Mouse (Mus musculus): ENCODE data around the gene Sox13. TPM values are rescaled to one million over a fixed set of nuclear protein-coding genes. Genes with fewer than 3 reads are reported as not detected.
A peak's percentile ranks its signal among the peaks of the same experiment; 100 is the strongest.

Sox13 gene
- total and polyA plus RNA-seq, 2 experiments from 2014 or later, result 3.3 to 17.3 TPM

DNA sequence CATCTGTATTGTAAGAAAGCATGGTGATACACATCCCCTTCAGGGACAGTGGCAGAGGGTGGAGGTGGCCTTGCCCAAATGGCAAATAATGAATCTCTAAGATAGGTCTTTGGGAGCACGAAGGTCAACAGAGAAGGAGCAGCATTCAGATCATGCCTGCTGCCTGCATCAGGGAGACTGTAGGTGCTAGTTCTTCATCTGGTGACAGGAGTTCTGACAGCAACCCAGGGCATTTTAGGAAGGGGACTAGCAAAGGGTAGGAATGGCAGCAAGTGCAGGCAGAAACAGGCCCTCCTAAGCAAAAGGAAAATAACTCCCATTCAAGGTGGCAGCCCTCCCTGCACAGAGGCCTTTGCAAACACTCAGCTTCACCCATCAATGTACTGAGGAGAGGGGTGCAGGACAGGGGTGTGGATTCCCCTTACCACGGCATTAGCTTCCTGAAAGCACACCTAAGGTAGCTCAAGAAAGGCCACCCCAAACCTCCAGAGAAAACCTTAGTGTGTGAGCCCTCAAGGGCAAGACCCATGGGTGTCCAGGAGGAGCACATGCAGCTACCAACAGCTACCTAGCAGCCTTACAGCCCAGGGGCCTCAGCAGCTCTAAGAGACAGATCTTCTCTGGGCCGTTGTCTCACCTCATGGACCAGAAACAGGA, 4.9 kb downstream of the Sox13 start:
- Histone ChIP-seq H3K27me3 (ENCODE audit: insufficient read depth, low read length) (no peaks in the 10 kb centered on the region), H3K27ac (ENCODE audit: low read depth, low read length) (no peak overlapping the region), H3K9ac (replicated peaks; ENCODE audit: low read length, poor library complexity, severe bottlenecking) (no peak overlapping the region), H3K9me3 (ENCODE audit: low read length) (no peaks in the 10 kb centered on the region), H3K4me3 (ENCODE audit: low read depth, low read length) (no peak overlapping the region), H3K4me1 (ENCODE audit: insufficient read depth, low read length) (peaks cover 13% of the 10 kb centered on the region; the same call in 1 of the 2 replicates), H3K4me2 (ENCODE audit: low read depth, low read length, poor library complexity, severe bottlenecking) (no peak overlapping the region), H3K36me3 (ENCODE audit: insufficient read depth, low read length) (no peaks in the 10 kb centered on the region)
- 85% methylated on average over 3 of the region's 3 CpGs for whole genome bisulfite sequencing
- no peak for ATAC-seq (ENCODE audit: low FRiP score)
- DNase-seq (ENCODE audit: low spot score), result no peak
- TF ChIP-seq CTCF (IDR thresholded peaks at IDR 0.05), result no peak

DNA sequence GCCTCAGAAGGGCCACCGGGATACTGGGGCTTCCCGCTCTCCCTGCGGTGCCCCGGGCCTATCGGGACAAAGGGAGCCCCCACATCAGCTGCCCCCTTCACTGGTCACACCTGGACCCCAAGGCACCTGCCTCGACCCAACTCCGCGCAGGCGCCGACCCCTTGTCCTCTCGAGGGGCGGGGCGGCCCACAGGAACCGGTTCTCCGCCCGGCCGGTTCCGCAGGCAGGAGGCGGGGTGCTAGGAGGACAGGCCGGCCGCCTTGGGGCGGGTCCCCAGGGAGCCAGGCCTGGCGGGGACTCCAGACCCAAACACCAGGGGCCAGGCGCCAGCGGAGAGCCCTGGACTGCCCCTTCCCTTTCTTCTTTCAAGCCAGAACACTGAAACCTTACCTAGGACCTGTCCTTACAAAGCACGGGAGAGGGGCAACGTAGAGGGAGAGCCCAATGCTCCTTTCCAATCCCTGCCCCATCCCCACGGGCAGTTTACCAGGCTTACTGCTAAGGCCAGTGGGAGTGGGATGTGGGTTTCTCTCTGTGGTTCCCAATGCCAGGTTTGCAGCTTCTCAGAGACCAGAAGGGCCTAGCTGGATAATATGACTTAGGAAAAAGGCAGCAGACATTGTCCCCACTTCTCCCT, 5.9 kb downstream of the Sox13 start:
- H3K9ac ChIP-seq (replicated peaks; ENCODE audit: low read length, poor library complexity, severe bottlenecking), result peak overlapping the region; percentile 44
- 18% methylated on average over 28 of the region's 28 CpGs for WGBS
- H3K27ac ChIP-seq (ENCODE audit: low read depth, low read length), result 0 out of 2 replicates have a peak overlapping the region, but pooled peaks have one; percentile 0
- H3K4me1 ChIP-seq (ENCODE audit: insufficient read depth, low read length), result peaks cover 17% of the 10 kb centered on the region; the same call in 1 of the 2 replicates
- DNase-seq (ENCODE audit: low spot score) (peak; percentile 30), ATAC-seq (ENCODE audit: low FRiP score) (peak; percentile 17; the same call in 1 of the 2 replicates)
- H3K4me3 ChIP-seq (ENCODE audit: low read depth, low read length), result peak overlapping the region; percentile 28
- H3K27me3 ChIP-seq (ENCODE audit: insufficient read depth, low read length), result no peaks in the 10 kb centered on the region
- H3K9me3 ChIP-seq (ENCODE audit: low read length), result no peaks in the 10 kb centered on the region
- no peak for TF ChIP-seq CTCF (IDR thresholded peaks at IDR 0.05)
- no peaks in the 10 kb centered on the region for H3K36me3 ChIP-seq (ENCODE audit: insufficient read depth, low read length)
- peak overlapping the region; percentile 54 for H3K4me2 ChIP-seq (ENCODE audit: low read depth, low read length, poor library complexity, severe bottlenecking)

DNA sequence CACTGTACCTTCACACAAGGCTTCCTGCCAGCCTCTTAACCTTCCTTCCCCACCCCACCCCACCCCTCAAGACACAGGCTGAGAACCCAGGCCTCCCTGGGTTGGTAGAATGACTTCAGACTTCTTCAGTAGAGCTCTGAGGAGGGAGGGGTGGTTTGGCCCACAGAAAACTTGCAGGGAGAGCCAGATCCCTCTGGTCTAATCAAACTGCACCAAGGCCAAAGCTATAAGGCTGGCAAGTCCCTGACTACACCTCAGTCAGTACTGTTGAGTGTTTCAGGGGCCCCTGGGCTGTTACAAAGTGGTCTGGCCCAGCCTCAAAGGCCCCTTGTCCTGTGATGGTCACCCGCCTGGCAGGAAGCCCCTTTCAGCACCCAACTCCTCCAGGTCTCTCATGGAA, 6.6 kb downstream of the Sox13 start:
- ATAC-seq (ENCODE audit: low FRiP score), result no peak
- Histone ChIP-seq H3K27me3 (ENCODE audit: insufficient read depth, low read length) (no peaks in the 10 kb centered on the region), H3K4me1 (ENCODE audit: insufficient read depth, low read length) (peaks cover 17% of the 10 kb centered on the region; the same call in 1 of the 2 replicates), H3K9me3 (ENCODE audit: low read length) (no peaks in the 10 kb centered on the region), H3K4me2 (ENCODE audit: low read depth, low read length, poor library complexity, severe bottlenecking) (peak overlapping the region; percentile 54; the same call in 1 of the 2 replicates), H3K27ac (ENCODE audit: low read depth, low read length) (no peak overlapping the region), H3K36me3 (ENCODE audit: insufficient read depth, low read length) (no peaks in the 10 kb centered on the region), H3K4me3 (ENCODE audit: low read depth, low read length) (no peak overlapping the region; the same call in 1 of the 2 replicates), H3K9ac (replicated peaks; ENCODE audit: low read length, poor library complexity, severe bottlenecking) (no peak overlapping the region)
- no peak for TF ChIP-seq CTCF (IDR thresholded peaks at IDR 0.05)
- DNase-seq (ENCODE audit: low spot score), result no peak
- WGBS, result 90% methylated on average over 1 of the region's 1 CpGs

DNA sequence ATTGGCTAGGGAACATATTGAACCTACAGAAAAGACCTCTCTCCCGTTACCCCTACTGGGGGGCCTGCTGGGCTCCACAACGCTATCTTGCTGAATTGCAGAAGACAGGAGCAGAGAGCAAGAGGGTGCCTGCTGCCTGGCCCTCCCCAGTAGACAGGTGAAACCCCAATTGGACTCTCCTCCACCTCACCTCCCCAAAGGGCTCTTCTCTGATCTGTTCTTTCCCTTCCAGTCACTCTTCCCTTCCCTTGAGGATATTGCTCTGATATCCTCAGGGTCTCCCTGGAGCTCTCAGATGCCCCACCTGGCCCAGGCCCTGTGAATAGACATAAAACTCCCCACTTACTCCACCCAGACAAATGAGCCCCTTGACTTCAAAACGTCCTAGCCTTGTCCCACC, 7.1 kb downstream of the Sox13 start:
- Histone ChIP-seq H3K9me3 (ENCODE audit: low read length) (no peaks in the 10 kb centered on the region), H3K4me2 (ENCODE audit: low read depth, low read length, poor library complexity, severe bottlenecking) (no peak overlapping the region), H3K9ac (replicated peaks; ENCODE audit: low read length, poor library complexity, severe bottlenecking) (no peak overlapping the region), H3K4me1 (ENCODE audit: insufficient read depth, low read length) (peaks cover 17% of the 10 kb centered on the region; the same call in 1 of the 2 replicates), H3K4me3 (ENCODE audit: low read depth, low read length) (no peak overlapping the region), H3K27me3 (ENCODE audit: insufficient read depth, low read length) (no peaks in the 10 kb centered on the region), H3K36me3 (ENCODE audit: insufficient read depth, low read length) (no peaks in the 10 kb centered on the region), H3K27ac (ENCODE audit: low read depth, low read length) (no peak overlapping the region)
- DNase-seq (ENCODE audit: low spot score), result no peak
- 68% methylated on average over 3 of the region's 3 CpGs for WGBS
- no peak for ATAC-seq (ENCODE audit: low FRiP score)
- no peak for TF ChIP-seq CTCF (IDR thresholded peaks at IDR 0.05)

DNA sequence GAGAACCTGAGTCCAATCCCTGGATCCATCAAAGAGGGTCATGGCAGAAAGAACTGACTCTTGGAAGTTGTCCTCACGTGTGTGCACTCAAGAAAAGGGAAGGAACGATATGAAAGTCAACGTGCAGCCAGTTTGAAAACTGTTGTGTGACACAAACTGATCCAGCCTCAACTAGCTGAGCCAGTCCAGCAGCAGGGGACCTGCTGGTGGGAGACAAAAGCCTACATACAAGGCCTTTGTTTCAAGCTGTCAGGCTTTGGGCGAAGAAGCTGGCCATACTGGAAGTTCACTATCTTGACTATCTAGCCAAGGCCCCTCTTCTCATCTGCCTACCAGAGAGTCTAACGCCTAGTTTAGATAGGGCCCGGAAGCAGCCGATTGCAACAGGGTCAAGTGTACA, 7.7 kb downstream of the Sox13 start:
- no peak for TF ChIP-seq CTCF (IDR thresholded peaks at IDR 0.05)
- Histone ChIP-seq H3K4me3 (ENCODE audit: low read depth, low read length) (no peak overlapping the region), H3K4me2 (ENCODE audit: low read depth, low read length, poor library complexity, severe bottlenecking) (no peak overlapping the region), H3K9ac (replicated peaks; ENCODE audit: low read length, poor library complexity, severe bottlenecking) (no peak overlapping the region), H3K4me1 (ENCODE audit: insufficient read depth, low read length) (peaks cover 17% of the 10 kb centered on the region; the same call in 1 of the 2 replicates), H3K27ac (ENCODE audit: low read depth, low read length) (no peak overlapping the region), H3K9me3 (ENCODE audit: low read length) (no peaks in the 10 kb centered on the region), H3K27me3 (ENCODE audit: insufficient read depth, low read length) (no peaks in the 10 kb centered on the region), H3K36me3 (ENCODE audit: insufficient read depth, low read length) (no peaks in the 10 kb centered on the region)
- ATAC-seq (ENCODE audit: low FRiP score) (no peak), DNase-seq (ENCODE audit: low spot score) (no peak)
- 88% methylated on average over 7 of the region's 7 CpGs for whole genome bisulfite sequencing

DNA sequence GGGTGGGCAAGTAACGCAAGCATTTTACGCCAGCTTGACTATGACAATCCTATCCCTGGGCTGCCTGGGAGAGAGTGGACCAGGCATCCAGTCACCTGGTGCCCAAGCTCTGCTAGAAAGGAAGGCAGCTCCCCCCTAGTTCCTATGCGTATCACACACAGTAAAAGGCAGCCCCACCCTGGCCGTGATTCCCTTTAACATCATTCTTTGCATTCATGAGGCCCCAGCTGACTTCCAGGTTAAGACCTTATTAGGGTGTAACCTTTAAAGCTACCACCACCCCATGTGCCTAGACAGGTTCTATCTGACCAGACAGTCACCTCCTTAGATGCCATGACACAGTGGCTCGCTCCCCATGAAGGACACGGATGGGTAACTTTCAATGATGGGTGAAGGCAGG, 8.7 kb downstream of the Sox13 start:
- Histone ChIP-seq H3K27ac (ENCODE audit: low read depth, low read length) (no peak overlapping the region), H3K4me3 (ENCODE audit: low read depth, low read length) (no peak overlapping the region), H3K36me3 (ENCODE audit: insufficient read depth, low read length) (no peaks in the 10 kb centered on the region), H3K9ac (replicated peaks; ENCODE audit: low read length, poor library complexity, severe bottlenecking) (no peak overlapping the region), H3K4me1 (ENCODE audit: insufficient read depth, low read length) (peaks cover 17% of the 10 kb centered on the region; the same call in 1 of the 2 replicates), H3K27me3 (ENCODE audit: insufficient read depth, low read length) (no peaks in the 10 kb centered on the region), H3K4me2 (ENCODE audit: low read depth, low read length, poor library complexity, severe bottlenecking) (no peak overlapping the region), H3K9me3 (ENCODE audit: low read length) (no peaks in the 10 kb centered on the region)
- TF ChIP-seq CTCF (IDR thresholded peaks at IDR 0.05), result no peak
- ATAC-seq (ENCODE audit: low FRiP score) (no peak), DNase-seq (ENCODE audit: low spot score) (no peak)
- WGBS, result 56% methylated on average over 6 of the region's 6 CpGs

Data from midbrain, postnatal 0 days (tissue).